Mouse (Mus musculus): ENCODE results near the gene Psmb5. TPM values are rescaled to one million over a fixed set of nuclear protein-coding genes. Genes with fewer than 3 reads are reported as not detected.
A peak's percentile ranks its signal among the peaks of the same experiment; 100 is the strongest.
"Not testable (repeated sequence)": the region's sequence is repeated elsewhere in the genome, so short reads cannot be mapped to it uniquely, and the experiment has no call there.

The Psmb5 gene
- polyA plus RNA-seq, 1 experiment from 2014 or later, result 387 TPM

DNA sequence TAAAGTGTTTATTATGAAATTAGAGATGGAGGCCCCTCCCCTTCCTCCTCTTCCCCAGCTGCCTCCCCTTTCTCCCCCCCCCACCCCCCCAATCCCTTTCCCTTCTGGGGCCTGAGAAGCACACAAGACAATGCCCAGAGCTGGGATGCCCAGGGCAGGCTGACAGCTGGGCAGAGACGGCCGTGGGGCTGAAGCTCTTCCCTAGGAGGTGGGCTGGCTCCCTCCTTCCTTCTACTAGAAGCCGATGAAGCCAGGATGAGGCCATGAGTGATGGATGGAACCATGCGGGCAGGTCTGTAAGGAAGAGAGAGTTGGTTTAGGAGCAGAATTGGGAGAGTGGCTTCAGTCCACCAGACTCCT, 13.4 kb upstream of the Psmb5 start:
- no peak for DNase-seq (ENCODE audit: low spot score)

DNA sequence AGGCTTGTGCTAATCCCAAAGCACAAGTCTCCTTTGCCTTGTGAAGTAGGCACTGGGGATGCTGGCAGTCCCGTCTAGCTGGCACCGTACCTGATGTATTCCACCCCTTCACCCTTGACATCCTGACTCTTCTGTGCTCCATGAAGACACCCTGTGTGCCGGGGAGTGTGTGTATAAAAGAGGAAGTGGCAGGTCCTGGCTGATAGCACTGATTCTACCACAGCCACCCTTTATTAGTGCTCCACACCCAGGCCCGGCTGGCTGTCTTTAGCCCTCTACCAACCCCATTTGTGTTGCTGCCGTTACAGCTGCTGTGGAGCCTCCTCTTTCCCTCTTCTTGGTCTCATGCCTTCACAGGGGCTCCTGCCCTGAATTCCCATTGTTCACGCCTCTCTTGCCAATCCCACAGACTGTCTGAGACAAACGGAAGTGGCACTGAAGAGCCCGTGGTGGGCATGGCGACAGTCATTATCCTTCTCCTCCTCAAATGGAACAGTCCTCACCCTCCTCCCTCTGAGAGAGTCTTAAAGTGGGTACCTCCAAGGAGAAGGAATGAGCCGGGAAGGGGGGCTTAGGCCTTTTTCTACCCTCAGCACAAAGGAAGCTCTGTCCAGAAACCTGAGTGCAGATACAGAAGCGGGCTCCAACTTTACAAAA, 12.9 kb upstream of the Psmb5 start:
- no peak for DNase-seq (ENCODE audit: low spot score)

DNA sequence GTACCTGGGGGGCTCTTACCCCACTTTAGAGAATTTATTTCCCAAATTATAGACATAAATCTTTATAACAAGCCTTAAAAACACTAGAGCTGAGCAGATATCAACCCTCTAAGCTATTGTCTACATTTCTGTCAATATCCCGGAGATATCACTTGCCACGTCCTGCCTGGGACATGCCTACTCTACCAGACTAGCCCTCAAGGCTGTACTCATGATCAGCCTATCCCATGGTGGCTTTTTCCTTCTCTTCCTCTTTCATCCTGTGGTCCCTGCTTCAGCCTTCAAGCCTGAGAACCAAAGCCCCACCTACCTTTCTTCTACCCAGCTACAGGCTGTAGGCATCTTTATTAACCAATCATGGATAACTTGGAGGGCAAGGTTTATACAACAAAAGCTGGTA, 12.0 kb upstream of the Psmb5 start:
- DNase-seq (ENCODE audit: low spot score), result no peak

DNA sequence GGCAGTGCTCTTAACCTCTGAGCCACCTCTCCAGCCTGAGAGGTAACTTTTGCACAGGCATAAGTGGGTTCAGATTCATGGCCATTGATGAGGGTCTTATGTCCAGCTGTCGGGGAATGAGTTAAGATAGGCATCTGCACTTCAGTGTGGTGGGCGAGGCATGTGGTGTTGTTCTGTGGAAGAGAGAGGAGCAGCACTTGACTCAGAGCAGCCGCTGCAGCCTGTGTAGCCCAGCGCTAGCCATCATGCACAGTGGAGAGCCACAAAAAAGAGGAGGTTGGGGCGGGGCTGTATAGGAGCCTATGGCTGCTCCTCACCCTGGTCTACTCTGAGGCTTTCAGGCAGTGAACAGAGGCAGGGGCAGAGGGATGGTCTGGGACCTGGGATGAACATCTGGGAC, 10.3 kb upstream of the Psmb5 start:
- DNase-seq (ENCODE audit: low spot score), result no peak

DNA sequence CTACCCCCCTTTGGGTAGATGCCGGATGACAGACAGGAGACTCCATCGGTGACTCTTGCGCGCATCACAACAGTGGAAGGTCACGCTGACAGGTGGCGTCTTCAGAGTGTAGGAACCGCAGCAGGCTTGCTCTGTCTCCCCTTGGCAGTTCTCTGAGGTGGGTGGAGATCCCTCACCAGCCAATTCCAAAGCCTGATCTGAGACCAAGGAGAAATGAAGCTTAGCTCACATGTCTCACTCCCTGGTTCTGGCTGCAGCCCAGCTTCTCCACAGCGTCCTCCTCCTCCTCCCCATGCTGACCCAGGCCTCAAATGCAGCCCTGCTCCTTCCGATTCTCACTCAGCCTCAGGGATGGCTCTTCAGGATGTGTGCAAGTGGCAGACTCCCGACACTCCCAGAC, 7.2 kb upstream of the Psmb5 start:
- no peak for DNase-seq (ENCODE audit: low spot score)

DNA sequence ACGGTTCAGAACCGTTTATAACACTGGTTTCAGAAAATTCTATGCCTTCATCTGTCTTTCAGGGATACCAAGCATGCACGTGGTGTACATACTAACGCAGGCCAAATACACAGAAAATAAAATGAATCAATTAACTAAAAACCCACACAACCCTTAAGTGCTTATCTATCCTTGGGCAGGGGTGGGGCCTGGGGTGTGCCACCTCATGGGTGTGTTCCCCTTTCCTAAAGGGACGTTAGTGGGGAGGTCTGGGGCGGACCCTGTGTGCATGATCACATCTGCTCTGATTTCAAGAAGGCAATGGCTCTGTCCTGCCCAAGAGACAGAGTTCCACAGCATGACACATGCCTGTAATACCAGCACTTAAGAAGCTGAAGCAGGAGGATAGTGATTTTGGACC, 5.5 kb upstream of the Psmb5 start:
- no peak for DNase-seq (ENCODE audit: low spot score)

DNA sequence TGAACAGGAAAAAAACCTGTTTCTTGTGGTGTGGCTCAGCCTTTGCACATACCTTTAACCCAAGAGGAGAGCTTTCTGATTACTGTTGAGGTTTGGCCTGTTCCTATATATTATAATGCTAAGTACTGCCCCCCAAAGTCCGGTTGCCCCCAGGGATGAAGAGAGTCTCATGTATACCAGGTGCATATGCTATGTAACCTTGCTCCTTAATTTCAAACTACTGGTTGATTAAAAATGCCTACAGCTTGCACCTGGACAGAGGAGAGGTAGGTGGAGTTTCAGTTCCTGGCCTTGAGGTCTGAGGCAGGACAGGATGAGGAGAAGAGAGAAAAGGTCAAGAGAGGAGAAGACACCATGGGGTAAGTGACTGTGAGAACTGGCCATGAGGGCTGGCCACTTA, 3.3 kb upstream of the Psmb5 start, which contains the start of gene Psmb11:
TSS of gene Psmb11 (plus strand) at position 301 of the 400 bp plus-strand sequence.
- DNase-seq (ENCODE audit: low spot score), result no peak

DNA sequence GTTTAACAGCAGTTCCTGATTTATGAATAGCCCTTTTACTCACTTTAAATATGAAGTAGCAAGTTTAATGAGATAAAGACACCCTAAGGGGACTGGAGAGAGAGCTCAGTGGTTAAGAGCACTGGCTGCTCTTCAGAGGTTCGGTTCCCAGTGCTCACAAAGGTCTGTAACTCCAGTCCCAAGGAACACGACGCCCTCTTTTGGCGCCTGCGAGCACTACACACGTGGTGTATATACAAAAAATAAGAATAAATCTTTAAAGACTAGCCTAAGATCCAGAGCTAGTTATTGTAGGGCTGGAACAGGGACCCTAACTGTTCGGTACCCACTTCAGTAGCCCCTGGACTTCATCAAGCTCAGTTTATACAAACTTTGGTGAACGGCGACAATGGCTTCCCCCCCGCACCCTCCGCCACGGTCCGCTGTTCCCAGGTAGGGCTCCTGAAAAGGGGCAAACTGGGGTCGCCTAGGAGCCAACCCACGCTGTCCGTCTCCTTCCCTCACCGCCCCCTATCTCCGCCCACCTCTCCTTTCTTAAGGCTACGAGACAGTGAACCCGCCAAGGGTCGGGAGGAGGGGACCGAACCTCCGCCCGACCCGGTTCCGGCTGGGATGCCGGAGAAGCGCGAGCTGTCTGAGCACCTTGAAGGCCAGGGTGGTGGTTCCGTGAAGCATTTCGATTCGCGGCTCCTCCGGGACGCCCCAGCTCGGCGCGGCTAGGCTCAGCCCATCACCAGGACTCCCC, 498 bp downstream of the Psmb5 start:
- DNase-seq (ENCODE audit: low spot score), result peak; percentile 31

DNA sequence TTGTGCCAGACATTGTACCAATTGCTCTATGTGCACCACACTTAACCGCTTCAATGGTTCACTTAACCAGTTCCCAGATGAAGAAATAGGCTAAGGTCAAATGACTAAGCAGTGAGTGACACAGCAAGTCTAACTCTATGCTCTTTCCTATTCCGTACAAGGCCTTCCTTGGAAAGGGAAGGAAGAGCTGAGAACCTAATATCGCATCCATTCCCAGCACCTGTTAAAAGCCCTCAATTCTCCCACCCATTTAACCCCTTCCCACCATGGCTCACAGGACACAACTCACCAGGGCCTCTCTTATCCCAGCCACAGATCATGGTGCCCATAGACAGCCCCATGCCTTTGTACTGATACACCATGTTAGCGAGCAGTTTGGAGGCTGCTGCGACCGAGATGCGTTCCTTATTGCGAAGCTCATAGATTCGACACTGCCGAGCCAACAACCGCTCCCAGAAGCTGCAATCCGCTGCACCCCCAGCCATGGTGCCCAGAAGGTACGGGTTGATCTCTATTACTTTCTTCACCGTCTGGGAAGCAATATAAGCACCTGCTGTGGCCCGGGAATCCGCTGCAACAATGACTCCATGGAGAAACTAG, 1.5 kb downstream of the Psmb5 start:
- no peak for DNase-seq (ENCODE audit: low spot score)

DNA sequence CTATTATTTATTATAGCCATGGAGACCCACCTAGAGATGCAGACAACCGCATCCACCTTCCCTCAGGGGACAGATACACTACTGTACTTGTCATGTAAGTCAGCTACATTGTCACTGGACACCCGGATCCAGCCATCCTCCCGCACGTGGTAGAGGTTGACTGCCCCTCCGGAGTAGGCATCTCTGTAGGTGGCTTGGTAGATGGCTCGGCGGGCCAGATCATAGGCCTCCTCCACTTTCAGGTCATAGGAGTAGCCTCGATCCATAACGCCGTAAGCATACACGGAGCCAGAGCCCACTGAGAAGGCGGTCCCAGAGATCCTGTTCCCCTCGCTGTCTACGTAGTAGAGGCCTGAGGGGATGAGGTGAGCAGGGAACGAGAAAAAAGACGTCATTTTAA, 3.7 kb downstream of the Psmb5 start:
- DNase-seq (ENCODE audit: low spot score), result not testable (repeated sequence)

DNA sequence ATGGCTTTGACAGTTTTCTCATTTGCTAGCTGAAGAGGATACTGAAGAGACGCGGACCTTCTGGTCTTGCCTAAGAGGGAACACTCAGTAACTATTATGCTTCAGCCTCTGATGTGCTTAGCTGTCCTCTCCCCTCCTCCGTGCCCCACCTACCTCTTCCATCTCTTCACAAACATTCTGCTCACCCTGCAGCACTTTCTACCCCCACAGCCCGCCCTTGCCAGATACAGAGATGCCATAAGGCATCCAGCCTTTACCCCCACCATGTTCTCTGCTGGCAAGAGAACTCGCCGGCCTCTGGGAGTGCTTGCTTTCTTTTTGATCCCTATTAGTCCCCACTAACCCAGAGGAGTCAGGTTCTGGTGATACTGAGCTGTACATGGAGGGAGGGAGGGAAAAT, 7.2 kb downstream of the Psmb5 start:
- DNase-seq (ENCODE audit: low spot score), result no peak

DNA sequence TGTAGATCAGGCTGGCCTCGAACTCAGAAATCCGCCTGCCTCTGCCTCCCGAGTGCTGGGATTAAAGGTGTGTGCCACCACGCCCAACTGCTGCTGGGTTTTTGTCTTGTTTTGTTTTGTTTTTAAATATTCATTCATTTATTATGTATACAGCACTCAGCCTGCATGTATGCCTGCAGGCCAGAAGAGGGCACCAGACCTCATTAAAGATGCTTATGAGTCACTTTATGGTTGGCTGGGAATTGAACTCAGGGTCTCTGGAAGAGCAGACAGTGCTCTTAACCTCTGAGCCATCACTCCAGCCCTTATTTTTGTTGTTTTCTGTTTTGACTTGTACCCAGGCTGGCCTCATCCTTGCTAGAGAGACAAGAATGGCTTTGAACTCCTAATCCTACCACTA, 7.9 kb downstream of the Psmb5 start:
- peak; percentile 50 for DNase-seq (ENCODE audit: low spot score)

DNA sequence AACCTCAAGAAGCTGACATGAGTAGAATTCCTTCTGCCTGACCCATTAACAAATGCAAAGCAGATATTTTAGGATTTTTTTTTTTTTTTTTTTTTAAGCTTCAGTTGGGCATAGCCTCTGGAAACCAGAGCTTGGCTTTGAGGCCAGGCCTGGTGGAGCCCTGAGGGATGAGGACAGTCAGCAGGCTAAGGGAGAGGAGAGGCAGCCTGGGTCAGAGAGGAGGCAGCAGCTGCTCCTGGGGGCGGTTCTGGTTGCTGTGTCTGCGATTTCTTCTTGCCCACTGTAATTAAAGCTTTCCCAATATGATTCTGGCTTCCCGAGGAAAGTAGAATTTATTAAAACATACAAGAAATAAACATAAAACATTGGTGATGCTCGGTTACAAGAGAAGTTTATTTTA, 8.6 kb downstream of the Psmb5 start:
- DNase-seq (ENCODE audit: low spot score), result no peak

DNA sequence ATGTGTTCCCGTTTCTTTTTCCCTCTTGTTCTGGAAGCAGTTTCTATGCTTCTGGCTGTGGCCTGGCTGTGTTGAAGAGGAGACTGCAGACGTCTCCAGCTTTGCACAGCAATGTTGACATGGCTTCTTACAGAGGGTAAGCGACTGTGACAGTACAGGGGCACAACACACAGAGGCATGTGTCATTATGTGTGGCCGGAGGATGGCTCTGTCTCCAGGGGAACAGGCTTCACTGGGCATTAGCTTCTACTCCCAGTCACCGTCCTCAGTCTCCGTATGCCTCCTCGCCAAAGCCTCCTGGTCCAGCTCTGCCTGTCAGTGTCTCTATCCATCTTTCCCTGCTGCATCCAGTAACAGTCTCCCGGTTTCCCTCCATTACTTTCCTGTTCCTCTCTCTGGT, 10.6 kb downstream of the Psmb5 start:
- DNase-seq (ENCODE audit: low spot score), result no peak

DNA sequence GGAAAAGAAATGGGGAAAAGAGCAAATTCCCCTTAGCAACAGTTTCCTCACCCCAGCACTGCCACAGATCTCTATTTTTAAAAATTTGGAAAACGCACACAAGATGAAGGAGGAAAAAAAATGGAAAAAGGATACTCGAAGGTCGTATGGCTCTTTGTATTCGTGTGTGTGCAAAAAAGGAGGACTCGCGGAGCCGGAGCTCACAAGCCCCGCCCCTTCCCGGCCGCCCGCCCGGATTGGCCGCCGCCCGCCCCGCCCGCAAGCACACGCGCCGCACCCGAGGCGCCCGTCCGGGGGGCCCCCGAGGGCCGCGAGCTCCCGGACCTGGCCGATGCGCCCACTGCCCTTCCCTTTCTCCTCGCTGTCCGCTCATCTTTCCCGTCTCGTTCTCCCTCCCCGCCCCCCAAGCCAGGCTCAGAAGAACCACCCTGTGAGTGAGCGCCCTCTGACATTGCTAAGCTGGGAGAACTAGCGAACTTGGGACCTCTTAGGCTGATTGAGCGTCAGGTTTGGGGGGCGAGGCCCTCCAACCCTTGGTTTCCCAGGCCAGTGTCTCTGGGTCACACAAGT, 12.0 kb downstream of the Psmb5 start, which contains the start of gene 4931414P19Rik:
TSS of gene 4931414P19Rik (minus strand) at position 242 of the 570 bp plus-strand sequence.
- peak; percentile 82 for DNase-seq (ENCODE audit: low spot score)

DNA sequence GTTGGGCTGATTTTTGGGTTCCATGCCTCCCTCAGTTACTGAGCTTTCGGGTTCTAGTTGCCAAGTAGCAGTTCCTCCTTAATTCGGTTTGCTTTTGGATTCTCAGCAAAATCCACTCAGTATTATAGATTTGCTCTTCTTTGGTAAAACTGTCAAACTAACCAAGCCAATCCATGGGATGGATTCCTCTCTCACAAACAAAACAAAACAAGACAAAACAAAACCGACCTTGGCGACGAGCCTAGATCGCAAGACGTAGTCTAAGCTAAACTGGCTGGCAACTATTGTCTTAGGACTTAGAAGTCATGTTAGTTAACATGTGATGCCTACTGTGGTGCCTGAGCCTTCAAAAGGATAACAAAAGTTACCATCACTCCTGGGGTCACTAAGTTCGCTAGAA, 14.1 kb downstream of the Psmb5 start:
- DNase-seq (ENCODE audit: low spot score), result no peak

DNA sequence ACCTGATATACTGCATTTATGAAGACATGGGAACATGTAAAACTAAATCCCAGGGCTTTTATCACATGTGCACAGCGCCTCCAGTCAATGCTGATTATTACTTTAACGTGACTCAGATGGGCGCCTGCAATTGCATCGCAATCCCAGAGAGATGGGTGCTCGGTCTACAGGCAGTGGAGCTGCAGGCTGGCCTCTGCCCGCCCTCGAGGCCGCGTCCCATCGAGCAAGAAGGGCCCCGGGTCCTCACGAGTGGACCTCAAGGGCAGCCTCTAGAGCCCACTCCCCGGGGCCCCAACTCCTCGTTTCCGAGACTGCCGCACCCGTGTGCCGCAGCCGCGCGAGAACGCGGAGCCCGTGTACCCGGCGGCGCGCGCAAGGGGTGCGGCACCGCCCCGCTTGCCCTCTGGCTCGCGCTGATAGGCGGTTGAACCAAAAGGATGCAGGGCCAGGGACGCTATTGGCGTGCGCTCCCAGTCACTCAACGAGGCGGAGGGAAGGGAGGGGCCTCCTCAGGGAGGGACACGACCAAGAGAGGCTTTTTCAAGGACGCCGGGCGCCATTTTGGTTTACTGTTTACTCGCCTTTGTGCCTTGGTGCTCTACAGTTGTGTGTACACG, 14.7 kb downstream of the Psmb5 start:
- peak; percentile 98 for DNase-seq (ENCODE audit: low spot score)

DNA sequence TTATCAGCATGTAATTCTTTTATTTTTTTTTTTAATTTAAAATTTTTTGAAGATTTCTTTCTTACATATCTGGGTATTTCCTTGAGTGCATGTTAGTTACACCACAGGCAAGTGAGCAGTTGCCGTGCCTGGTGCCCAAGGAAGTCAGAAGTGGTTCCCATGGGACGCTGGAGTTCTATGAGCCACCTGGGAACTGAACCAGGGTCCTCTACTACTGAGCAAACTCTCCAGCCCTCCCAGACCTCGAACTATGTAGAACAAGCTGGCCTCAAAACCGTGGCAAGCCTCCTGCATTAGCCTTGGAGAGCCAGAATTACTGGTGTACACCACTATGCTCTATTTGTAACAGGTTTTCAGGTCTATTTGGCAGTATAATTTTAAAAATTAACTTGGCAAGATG, 15.2 kb downstream of the Psmb5 start:
- no peak for DNase-seq (ENCODE audit: low spot score)

DNA sequence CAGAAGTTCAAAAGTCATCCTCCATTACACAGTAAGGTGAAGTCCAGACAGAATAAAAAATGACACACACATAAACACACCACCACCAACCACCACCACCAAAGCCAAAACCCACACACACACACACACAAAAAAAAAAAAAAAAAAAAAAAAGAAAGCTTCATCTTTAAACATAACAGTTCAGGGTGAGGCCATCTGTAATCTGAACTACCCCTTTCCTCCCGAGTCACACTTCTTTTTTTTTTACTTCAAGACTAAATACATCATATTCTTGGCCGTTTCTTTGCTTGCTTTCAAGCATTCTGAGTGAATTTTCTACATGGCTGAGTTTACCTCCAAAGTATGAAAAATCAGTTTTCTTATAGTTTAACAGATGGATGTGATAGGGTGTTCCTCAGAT, 16.2 kb downstream of the Psmb5 start:
- DNase-seq (ENCODE audit: low spot score), result no peak

DNA sequence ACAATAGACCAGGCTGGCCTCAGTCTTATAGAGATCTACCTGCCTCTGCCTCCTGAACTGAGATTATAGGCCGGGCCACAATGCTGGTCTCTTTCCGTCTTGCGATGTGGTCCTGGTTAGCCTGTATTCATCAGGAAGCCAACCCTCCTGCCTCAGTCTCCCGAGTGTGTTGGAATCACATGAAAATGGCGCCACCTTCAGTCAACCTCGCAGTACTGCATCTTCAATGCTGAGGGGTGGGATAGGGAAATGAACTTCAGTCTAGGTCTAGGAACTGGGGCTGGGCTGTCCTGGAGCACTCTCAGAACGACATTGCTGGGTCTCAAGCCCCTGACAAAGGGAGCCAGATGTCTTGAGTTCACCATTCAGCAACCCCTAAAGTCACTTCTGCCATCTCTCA, 20.7 kb downstream of the Psmb5 start:
- peak; percentile 43 for DNase-seq (ENCODE audit: low spot score)

DNA sequence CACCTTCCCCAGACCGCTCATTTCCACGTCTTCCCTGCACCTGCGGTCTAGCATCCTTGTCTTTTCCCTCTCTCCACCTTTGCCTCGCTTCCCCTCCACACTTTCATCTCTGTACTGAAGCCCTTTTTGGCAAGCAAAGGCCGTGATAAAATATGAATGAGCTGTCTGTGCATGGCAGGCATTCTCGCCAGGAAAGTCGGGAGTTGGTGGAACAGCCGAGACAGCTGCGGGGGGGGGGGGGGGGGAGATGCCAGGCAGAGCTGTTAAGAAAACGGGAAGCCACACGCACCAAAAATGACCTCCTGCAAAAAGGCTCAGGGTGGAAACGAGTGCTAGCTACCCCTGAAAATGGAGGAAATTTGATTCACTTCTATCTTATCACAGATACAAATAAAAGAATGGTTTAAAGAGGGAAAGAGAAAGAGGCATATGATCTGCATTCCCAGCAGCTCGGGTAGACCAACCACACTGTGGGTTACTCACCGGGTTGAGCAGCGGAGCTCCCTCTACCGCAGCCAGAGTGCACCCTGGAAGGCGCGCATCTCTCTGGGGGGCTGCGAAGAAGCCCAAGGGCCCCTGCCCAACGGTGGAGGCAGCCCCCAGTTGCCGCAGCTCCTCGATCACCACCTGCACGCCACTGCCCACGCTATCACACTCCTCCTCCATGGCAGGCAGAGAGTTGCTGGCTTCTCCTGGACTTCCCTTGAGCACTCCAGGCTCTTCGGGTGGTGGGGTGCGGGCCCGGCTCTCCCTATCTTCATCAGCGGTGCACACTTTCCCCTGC, 23.0 kb downstream of the Psmb5 start:
- no peak for DNase-seq (ENCODE audit: low spot score)

All from thymus, postnatal 0 days (tissue).